Mouse (Mus musculus): Measurements from ENCODE around the gene Myo7a. TPM values are rescaled to one million over a fixed set of nuclear protein-coding genes. Genes with fewer than 3 reads are reported as not detected.

Gene Myo7a
- 4.4 and 12.7 TPM in 2 replicates for total RNA-seq (2015; ENCODE audit: low replicate concordance)
- 2.8 and 7.0 TPM in 2 replicates for total RNA-seq (2017; ENCODE audit: low replicate concordance)

GRCm38 (mm10) chr7:98119179-98119960 lies at the start of gene Myo7a:
TSS of gene Myo7a (minus strand) at chr7:98119524.
- no peak for ATAC-seq (replicated peaks; ENCODE audit: low FRiP score, poor library complexity, severe bottlenecking)

GRCm38 (mm10) chr7:98164999-98165528 lies 45.7 kb upstream of the Myo7a start:
- ATAC-seq (replicated peaks; ENCODE audit: low FRiP score, poor library complexity, severe bottlenecking), result peak; percentile 75

- ATAC-seq (replicated peaks; ENCODE audit: low FRiP score, poor library complexity, severe bottlenecking), result no peak
Measured at GRCm38 (mm10) chr7:98164382-98164998, 45.2 kb upstream of the Myo7a start.

- no peak for ATAC-seq (replicated peaks; ENCODE audit: low FRiP score, poor library complexity, severe bottlenecking)
Measured at GRCm38 (mm10) chr7:98163700-98164099, 44.4 kb upstream of the Myo7a start.

- no peak for ATAC-seq (replicated peaks; ENCODE audit: low FRiP score, poor library complexity, severe bottlenecking)
Measured at GRCm38 (mm10) chr7:98162239-98162638, 42.9 kb upstream of the Myo7a start.

GRCm38 (mm10) chr7:98160041-98160740 lies 40.9 kb upstream of the Myo7a start:
- no peak for ATAC-seq (replicated peaks; ENCODE audit: low FRiP score, poor library complexity, severe bottlenecking)

- peak; percentile 48 for ATAC-seq (replicated peaks; ENCODE audit: low FRiP score, poor library complexity, severe bottlenecking)
Measured at GRCm38 (mm10) chr7:98158481-98158880, 39.2 kb upstream of the Myo7a start.

- ATAC-seq (replicated peaks; ENCODE audit: low FRiP score, poor library complexity, severe bottlenecking), result no peak
Measured at GRCm38 (mm10) chr7:98157636-98158332, 38.5 kb upstream of the Myo7a start.

- no peak for ATAC-seq (replicated peaks; ENCODE audit: low FRiP score, poor library complexity, severe bottlenecking)
Measured at GRCm38 (mm10) chr7:98156280-98156665, 36.9 kb upstream of the Myo7a start.

GRCm38 (mm10) chr7:98155546-98156279 lies 36.4 kb upstream of the Myo7a start:
- peak; percentile 54 for ATAC-seq (replicated peaks; ENCODE audit: low FRiP score, poor library complexity, severe bottlenecking)

GRCm38 (mm10) chr7:98153892-98154291 lies 34.6 kb upstream of the Myo7a start:
- no peak for ATAC-seq (replicated peaks; ENCODE audit: low FRiP score, poor library complexity, severe bottlenecking)

GRCm38 (mm10) chr7:98153345-98153744 lies 34.0 kb upstream of the Myo7a start:
- no peak for ATAC-seq (replicated peaks; ENCODE audit: low FRiP score, poor library complexity, severe bottlenecking)

- no peak for ATAC-seq (replicated peaks; ENCODE audit: low FRiP score, poor library complexity, severe bottlenecking)
Measured at GRCm38 (mm10) chr7:98152400-98152799, 33.1 kb upstream of the Myo7a start.

- ATAC-seq (replicated peaks; ENCODE audit: low FRiP score, poor library complexity, severe bottlenecking), result no peak
Measured at GRCm38 (mm10) chr7:98150525-98150924, 31.2 kb upstream of the Myo7a start.

- no peak for ATAC-seq (replicated peaks; ENCODE audit: low FRiP score, poor library complexity, severe bottlenecking)
Measured at GRCm38 (mm10) chr7:98149802-98150201, 30.5 kb upstream of the Myo7a start.

- no peak for ATAC-seq (replicated peaks; ENCODE audit: low FRiP score, poor library complexity, severe bottlenecking)
Measured at GRCm38 (mm10) chr7:98148721-98149407, 29.5 kb upstream of the Myo7a start.

GRCm38 (mm10) chr7:98147766-98148165 lies 28.4 kb upstream of the Myo7a start:
- ATAC-seq (replicated peaks; ENCODE audit: low FRiP score, poor library complexity, severe bottlenecking), result no peak

- no peak for ATAC-seq (replicated peaks; ENCODE audit: low FRiP score, poor library complexity, severe bottlenecking)
Measured at GRCm38 (mm10) chr7:98146447-98146845, 27.1 kb upstream of the Myo7a start.

Data from erythroblast, adult 5-6 weeks (primary cell).